Comparison of ENCODE assay signal across 29 mouse cellular contexts in the genomic region with DNA sequence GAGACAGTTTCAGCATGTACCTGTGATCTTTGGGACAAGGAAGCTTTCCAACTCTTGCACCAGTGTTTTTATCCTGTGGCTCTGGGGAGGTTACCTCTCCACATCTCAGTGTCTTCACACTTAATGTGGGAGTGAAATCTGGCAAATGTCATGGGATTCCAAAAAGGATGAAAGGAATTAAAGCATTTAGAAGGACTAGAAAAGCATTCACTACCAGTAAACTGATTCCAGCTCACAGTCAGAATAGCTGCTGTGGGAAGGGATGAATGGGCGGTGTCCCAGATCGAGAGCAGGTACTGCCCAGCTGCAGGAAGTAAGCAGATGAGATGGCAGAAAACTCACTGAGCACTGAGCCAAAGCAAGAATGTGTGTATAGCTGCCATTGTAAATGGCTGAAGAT.
A peak's percentile ranks its signal among the peaks of the same experiment; 100 is the strongest.
DNase-seq lines count a peak whose midpoint lies in the region; ATAC-seq and TF ChIP-seq lines count a peak whose summit lies in the region.
"Had no signal": no experiment of that assay in that cellular context is flagged by ENCODE, and none has a peak within 500 bp of the region (broad histone marks: within the 10 kb centered on the region; RNA-seq: fewer than 3 reads in every experiment).

No protein-coding gene starts in this region.

- peak; percentile 13 to 26 for DNase-seq in frontal cortex, postnatal 36 days (ENCODE audit: low spot score in 2 of 2)
- no peak for DNase-seq in frontal cortex, postnatal 25 days (ENCODE audit: low spot score in 2 of 2)
- peak; percentile 25 to 26 for DNase-seq in left cerebral cortex, adult 18-20 months (ENCODE audit: low spot score in 2 of 2)
- no peak for DNase-seq in left cerebral cortex, postnatal 10 days (ENCODE audit: extremely low spot score in 1 of 2, low spot score in 2 of 2)
- peak; percentile 25 to 32 for DNase-seq in right cerebral cortex, adult 2 months (ENCODE audit: low spot score in 2 of 2)
- no peak for DNase-seq in right cerebral cortex, postnatal 25 days
- DNase-seq in liver, postnatal 0 days, result no peak
- DNase-seq: adrenal gland, adult 2 months; adrenal gland, postnatal 14 days; cerebellum, adult 11-12 months; cerebellum, adult 8-10 months; cerebellum, postnatal 10 days; cerebellum, postnatal 36 days; embryo, embryonic 11 days; gastrocnemius, postnatal 25 days; heart, adult 18-20 months; heart, postnatal 10 days; heart, postnatal 36 days had no signal

- WGBS in liver, postnatal 0 days (ENCODE audit: insufficient replicate concordance), result 69% methylated on average over 2 of the region's 2 CpGs

- H3K4me3 ChIP-seq in liver, postnatal 0 days (ENCODE audit: low read depth, low read length), result no peak overlapping the region
- H3K4me3 ChIP-seq: embryonic facial prominence, embryonic 10.5 days; embryonic facial prominence, embryonic 13.5 days; erythroblast, embryonic 14.5 days; forebrain, embryonic 12.5 days; forebrain, embryonic 15.5 days; heart, embryonic 12.5 days; heart, embryonic 15.5 days; hindbrain, embryonic 10.5 days; hindbrain, embryonic 13.5 days had no signal

- no peak overlapping the region for H3K9ac ChIP-seq in liver, postnatal 0 days (replicated peaks)
- H3K9ac ChIP-seq: embryonic facial prominence, embryonic 13.5 days; forebrain, embryonic 12.5 days; forebrain, embryonic 15.5 days; heart, embryonic 12.5 days; heart, embryonic 15.5 days; hindbrain, embryonic 13.5 days had no signal

- TF ChIP-seq EP300 in liver, postnatal 0 days (IDR thresholded peaks at IDR 0.05; ENCODE audit: low read depth), result no peak

- H3K27me3 ChIP-seq in liver, postnatal 0 days (ENCODE audit: insufficient read depth, low read length), result no peaks in the 10 kb centered on the region
- H3K27me3 ChIP-seq: embryonic facial prominence, embryonic 13.5 days; forebrain, embryonic 12.5 days; forebrain, embryonic 15.5 days; heart, embryonic 12.5 days; heart, embryonic 15.5 days; hindbrain, embryonic 13.5 days had no signal

- no peaks in the 10 kb centered on the region for H3K4me1 ChIP-seq in liver, postnatal 0 days (ENCODE audit: insufficient read depth)
- H3K4me1 ChIP-seq: heart, embryonic 15.5 days had no signal

- no peak overlapping the region for H3K4me2 ChIP-seq in liver, postnatal 0 days (ENCODE audit: low read depth, low read length)
- H3K4me2 ChIP-seq: embryonic facial prominence, embryonic 13.5 days; forebrain, embryonic 12.5 days; forebrain, embryonic 15.5 days; heart, embryonic 12.5 days; heart, embryonic 15.5 days; hindbrain, embryonic 13.5 days had no signal

- no peak for TF ChIP-seq CTCF in liver, postnatal 0 days (IDR thresholded peaks at IDR 0.05; ENCODE audit: low read depth)

- no peaks in the 10 kb centered on the region for H3K36me3 ChIP-seq in liver, postnatal 0 days (replicated peaks; ENCODE audit: insufficient read depth, low read length)
- H3K36me3 ChIP-seq: embryonic facial prominence, embryonic 10.5 days; embryonic facial prominence, embryonic 13.5 days; forebrain, embryonic 12.5 days; heart, embryonic 12.5 days; heart, embryonic 15.5 days; hindbrain, embryonic 10.5 days; hindbrain, embryonic 13.5 days had no signal

- H3K27ac ChIP-seq in liver, postnatal 0 days (ENCODE audit: low read depth), result no peak overlapping the region
- H3K27ac ChIP-seq: embryonic facial prominence, embryonic 10.5 days; embryonic facial prominence, embryonic 13.5 days; forebrain, embryonic 12.5 days; forebrain, embryonic 15.5 days; heart, embryonic 15.5 days; hindbrain, embryonic 10.5 days; hindbrain, embryonic 13.5 days had no signal

- no peak for ATAC-seq in liver, postnatal 0 days
- ATAC-seq: CD4-positive, CD25-positive, alpha-beta regulatory T cell, adult 4 months; forebrain, embryonic 15.5 days; hindbrain, embryonic 16.5 days had no signal

- no peaks in the 10 kb centered on the region for H3K9me3 ChIP-seq in liver, postnatal 0 days (ENCODE audit: low read length)
- H3K9me3 ChIP-seq: embryonic facial prominence, embryonic 10.5 days; embryonic facial prominence, embryonic 13.5 days; forebrain, embryonic 12.5 days; forebrain, embryonic 15.5 days; heart, embryonic 12.5 days; heart, embryonic 15.5 days; hindbrain, embryonic 10.5 days; hindbrain, embryonic 13.5 days had no signal

- intact Hi-C loops in left cerebral cortex, postnatal 10 days (cut with DNase I), result no loop called here

Comparison
In these comparisons a context has a peak if more than half of its experiments do, and no peak if none do; other contexts are left out.
1. DNase-seq: peak in frontal cortex, postnatal 36 days (2 of 2), left cerebral cortex, adult 18-20 months (2 of 2) and right cerebral cortex, adult 2 months (2 of 2); none in frontal cortex, postnatal 25 days (0 of 2), left cerebral cortex, postnatal 10 days (0 of 2), right cerebral cortex, postnatal 25 days (single experiment) and liver, postnatal 0 days (single experiment).